Mouse (Mus musculus): Measurements from ENCODE around the gene Hgf. TPM values are rescaled to one million over a fixed set of nuclear protein-coding genes. Genes with fewer than 3 reads are reported as not detected.

Gene Hgf
- polyA plus RNA-seq, 1 experiment, result 5.4 TPM

Other genes with a start within 250 kb of the Hgf start
- gene Gm28710, start 238.3 kb downstream of the Hgf start, polyA plus RNA-seq (2012; rRNA removed), result 0.04 TPM in 2 replicates

Measured in urinary bladder, adult 2 months (tissue).